Comparison of ENCODE assay signal across 18 mouse cellular contexts in genomic region chr13:48784151-48784550, GRCm38 (mm10).
DNase-seq lines count a peak whose midpoint lies in the region; ATAC-seq lines count a peak whose summit lies in the region.
"Had no signal": no experiment of that assay in that cellular context is flagged by ENCODE, and none has a peak within 500 bp of the region (broad histone marks: within the 10 kb centered on the region; RNA-seq: fewer than 3 reads in every experiment).

No protein-coding gene starts in this region.

- H3K4me3 ChIP-seq in midbrain, embryonic 11.5 days (ENCODE audit: low read depth, low read length) = no peak overlapping the region
- no peak overlapping the region for H3K4me3 ChIP-seq in midbrain, embryonic 10.5 days
- H3K4me3 ChIP-seq in embryonic facial prominence, embryonic 10.5 days = no peak overlapping the region
- no peak overlapping the region for H3K4me3 ChIP-seq in hindbrain, embryonic 15.5 days
- H3K4me3 ChIP-seq: heart, embryonic 15.5 days; limb, embryonic 15.5 days; liver, embryonic 15.5 days; stomach, embryonic 15.5 days had no signal

- peak; percentile 59 for ATAC-seq in midbrain, embryonic 11.5 days (ENCODE audit: low FRiP score)
- peak; percentile 63; the same call in 1 of the 2 replicates for ATAC-seq in hindbrain, embryonic 15.5 days (ENCODE audit: low FRiP score, low read depth)
- ATAC-seq: intestine, postnatal 0 days had no signal

- H3K4me1 ChIP-seq in midbrain, embryonic 11.5 days (ENCODE audit: control insufficient read depth, insufficient read depth, low read length) = peaks cover 5% of the 10 kb centered on the region; the same call in 1 of the 2 replicates
- H3K4me1 ChIP-seq in midbrain, embryonic 10.5 days = peaks cover 29% of the 10 kb centered on the region
- peaks cover 49% of the 10 kb centered on the region for H3K4me1 ChIP-seq in embryonic facial prominence, embryonic 10.5 days
- peaks cover 23% of the 10 kb centered on the region for H3K4me1 ChIP-seq in hindbrain, embryonic 15.5 days (replicated peaks)
- H3K4me1 ChIP-seq: liver, embryonic 15.5 days had no signal

- no peak overlapping the region for H3K9ac ChIP-seq in midbrain, embryonic 11.5 days (ENCODE audit: low read length)
- H3K9ac ChIP-seq in hindbrain, embryonic 15.5 days = no peak overlapping the region
- H3K9ac ChIP-seq: heart, embryonic 15.5 days; limb, embryonic 15.5 days; liver, embryonic 15.5 days; stomach, embryonic 15.5 days had no signal

- H3K27me3 ChIP-seq in midbrain, embryonic 11.5 days (ENCODE audit: control insufficient read depth, insufficient read depth, low read length) = no peaks in the 10 kb centered on the region
- H3K27me3 ChIP-seq in midbrain, embryonic 10.5 days (ENCODE audit: low read depth, poor library complexity, severe bottlenecking) = peaks cover 22% of the 10 kb centered on the region
- H3K27me3 ChIP-seq in embryonic facial prominence, embryonic 10.5 days (replicated peaks; ENCODE audit: low read depth, poor library complexity, severe bottlenecking) = peaks cover 24% of the 10 kb centered on the region
- H3K27me3 ChIP-seq in hindbrain, embryonic 15.5 days = no peaks in the 10 kb centered on the region
- H3K27me3 ChIP-seq in splenic B cell, adult 2 months (ENCODE audit: control insufficient read depth, insufficient read depth, low read length, poor library complexity, severe bottlenecking) = no peaks in the 10 kb centered on the region
- H3K27me3 ChIP-seq: stomach, embryonic 15.5 days had no signal

- DNase-seq in midbrain, embryonic 11.5 days (ENCODE audit: low spot score, missing footprints) = peak; percentile 72
- DNase-seq in midbrain, embryonic 10.5 days (ENCODE audit: low spot score) = no peak
- no peak for DNase-seq in embryonic facial prominence, embryonic 10.5 days (ENCODE audit: low spot score)
- DNase-seq in splenic B cell, adult 2 months (ENCODE audit: low read depth, low spot score) = peak; percentile 35
- DNase-seq in right cerebral cortex, adult 18-20 months = no peak
- no peak for DNase-seq in kidney, postnatal 36 days
- DNase-seq: adrenal gland, postnatal 14 days; cerebellum, adult 11 months; gastrocnemius, postnatal 36 days; right cerebral cortex, postnatal 14 days; thymus, adult 2 months had no signal

- H3K27ac ChIP-seq in midbrain, embryonic 11.5 days (ENCODE audit: low read depth, low read length) = no peak overlapping the region
- no peak overlapping the region for H3K27ac ChIP-seq in midbrain, embryonic 10.5 days (replicated peaks)
- peak overlapping the region; percentile 82; the same call in 1 of the 2 replicates for H3K27ac ChIP-seq in embryonic facial prominence, embryonic 10.5 days (replicated peaks)
- H3K27ac ChIP-seq in hindbrain, embryonic 15.5 days (replicated peaks) = no peak overlapping the region
- H3K27ac ChIP-seq: heart, embryonic 15.5 days; limb, embryonic 15.5 days; liver, embryonic 15.5 days; macrophage; stomach, embryonic 15.5 days had no signal

- no peak overlapping the region for H3K4me2 ChIP-seq in midbrain, embryonic 11.5 days
- no peak overlapping the region for H3K4me2 ChIP-seq in hindbrain, embryonic 15.5 days
- H3K4me2 ChIP-seq: heart, embryonic 15.5 days; limb, embryonic 15.5 days; liver, embryonic 15.5 days; stomach, embryonic 15.5 days had no signal

- WGBS in midbrain, embryonic 11.5 days = 59% methylated on average over 8 of the region's 8 CpGs
- WGBS in midbrain, embryonic 10.5 days = 59% methylated on average over 8 of the region's 8 CpGs
- 50% methylated on average over 8 of the region's 8 CpGs for WGBS in embryonic facial prominence, embryonic 10.5 days
- 34% methylated on average over 8 of the region's 8 CpGs for WGBS in hindbrain, embryonic 15.5 days

- no peaks in the 10 kb centered on the region for H3K36me3 ChIP-seq in midbrain, embryonic 11.5 days (ENCODE audit: control insufficient read depth, insufficient read depth, low read length)
- no peaks in the 10 kb centered on the region for H3K36me3 ChIP-seq in midbrain, embryonic 10.5 days
- H3K36me3 ChIP-seq in embryonic facial prominence, embryonic 10.5 days (replicated peaks) = no peaks in the 10 kb centered on the region
- H3K36me3 ChIP-seq in hindbrain, embryonic 15.5 days = no peaks in the 10 kb centered on the region
- no peaks in the 10 kb centered on the region for H3K36me3 ChIP-seq in splenic B cell, adult 2 months (ENCODE audit: control insufficient read depth, insufficient read depth, low read length, poor library complexity, severe bottlenecking)
- H3K36me3 ChIP-seq: heart, embryonic 15.5 days; limb, embryonic 15.5 days; liver, embryonic 15.5 days; stomach, embryonic 15.5 days had no signal

- no peaks in the 10 kb centered on the region for H3K9me3 ChIP-seq in midbrain, embryonic 11.5 days (ENCODE audit: control insufficient read depth, low read length)
- H3K9me3 ChIP-seq in midbrain, embryonic 10.5 days (replicated peaks) = no peaks in the 10 kb centered on the region
- H3K9me3 ChIP-seq in embryonic facial prominence, embryonic 10.5 days = no peaks in the 10 kb centered on the region
- no peaks in the 10 kb centered on the region for H3K9me3 ChIP-seq in hindbrain, embryonic 15.5 days
- H3K9me3 ChIP-seq: heart, embryonic 15.5 days; limb, embryonic 15.5 days; liver, embryonic 15.5 days; stomach, embryonic 15.5 days had no signal

Comparison
In these comparisons a context has a peak if more than half of its experiments do, and no peak if none do; other contexts are left out.
1. DNase-seq: peak in midbrain, embryonic 11.5 days (single experiment) and splenic B cell, adult 2 months (single experiment); none in midbrain, embryonic 10.5 days (single experiment), embryonic facial prominence, embryonic 10.5 days (single experiment), right cerebral cortex, adult 18-20 months (single experiment) and kidney, postnatal 36 days (0 of 2).